Comparison of ENCODE assay signal across 23 mouse cellular contexts in genomic region chr8:108043618-108044017, GRCm38 (mm10).
DNase-seq lines count a peak whose midpoint lies in the region; ATAC-seq and TF ChIP-seq lines count a peak whose summit lies in the region.
"Had no signal": no experiment of that assay in that cellular context is flagged by ENCODE, and none has a peak within 500 bp of the region (broad histone marks: within the 10 kb centered on the region; RNA-seq: fewer than 3 reads in every experiment).

No protein-coding gene starts in this region.

- peak; percentile 39 for DNase-seq in kidney, postnatal 0 days (ENCODE audit: low spot score)
- no peak for DNase-seq in kidney, postnatal 25 days
- peak; percentile 24 for DNase-seq in Muller cell, postnatal 12 days (ENCODE audit: inconsistent ontology term)
- DNase-seq in liver, postnatal 0 days = no peak
- DNase-seq in yolk sac, embryonic 10.5 days (ENCODE audit: low spot score) = no peak
- DNase-seq in heart, postnatal 25 days (ENCODE audit: low spot score) = no peak
- DNase-seq: adrenal gland, postnatal 14 days; cerebellum, adult 11-12 months; cerebellum, adult 9-10 months; cerebellum, postnatal 25 days; gastrocnemius, postnatal 25 days; heart, adult 18-20 months; heart, postnatal 14 days had no signal

- H3K27ac ChIP-seq in kidney, postnatal 0 days = no peak overlapping the region
- peak overlapping the region; percentile 76 for H3K27ac ChIP-seq in embryonic fibroblast, embryonic 13.5 days (ENCODE audit: insufficient read depth, low read length)
- H3K27ac ChIP-seq in limb, embryonic 15.5 days = peak overlapping the region; percentile 65
- no peak overlapping the region for H3K27ac ChIP-seq in liver, postnatal 0 days (ENCODE audit: low read depth)
- H3K27ac ChIP-seq: forebrain, embryonic 13.5 days; heart, embryonic 15.5 days; hindbrain, embryonic 10.5 days; hindbrain, embryonic 15.5 days had no signal

- no peaks in the 10 kb centered on the region for H3K27me3 ChIP-seq in kidney, postnatal 0 days (ENCODE audit: insufficient read depth, low read length)
- no peaks in the 10 kb centered on the region for H3K27me3 ChIP-seq in limb, embryonic 15.5 days
- no peaks in the 10 kb centered on the region for H3K27me3 ChIP-seq in liver, postnatal 0 days (ENCODE audit: insufficient read depth, low read length)
- H3K27me3 ChIP-seq: forebrain, embryonic 13.5 days; heart, embryonic 15.5 days; hindbrain, embryonic 15.5 days had no signal

- WGBS in kidney, postnatal 0 days = 58% methylated on average over 4 of the region's 4 CpGs
- 41% methylated on average over 4 of the region's 4 CpGs for WGBS in limb, embryonic 15.5 days
- 57% methylated on average over 4 of the region's 4 CpGs for WGBS in liver, postnatal 0 days (ENCODE audit: insufficient replicate concordance)

- H3K4me3 ChIP-seq in kidney, postnatal 0 days (replicated peaks; ENCODE audit: low read depth, low read length) = no peak overlapping the region
- H3K4me3 ChIP-seq in embryonic fibroblast, embryonic 13.5 days (ENCODE audit: insufficient read depth, low read length) = no peak overlapping the region
- H3K4me3 ChIP-seq in limb, embryonic 15.5 days = no peak overlapping the region
- no peak overlapping the region for H3K4me3 ChIP-seq in liver, postnatal 0 days (ENCODE audit: low read depth, low read length)
- H3K4me3 ChIP-seq: forebrain, embryonic 13.5 days; heart, embryonic 15.5 days; hindbrain, embryonic 10.5 days; hindbrain, embryonic 15.5 days had no signal

- H3K4me1 ChIP-seq in kidney, postnatal 0 days (replicated peaks; ENCODE audit: insufficient read depth, low read length) = no peaks in the 10 kb centered on the region
- peaks cover 10% of the 10 kb centered on the region; the same call in 1 of the 2 replicates for H3K4me1 ChIP-seq in embryonic fibroblast, embryonic 13.5 days (ENCODE audit: control insufficient read depth, insufficient read depth, low read length)
- H3K4me1 ChIP-seq in limb, embryonic 15.5 days = peaks cover 26% of the 10 kb centered on the region; the same call in 1 of the 2 replicates
- H3K4me1 ChIP-seq in liver, postnatal 0 days (ENCODE audit: insufficient read depth) = no peaks in the 10 kb centered on the region
- H3K4me1 ChIP-seq: forebrain, embryonic 13.5 days; heart, embryonic 15.5 days had no signal

- no peaks in the 10 kb centered on the region for H3K9me3 ChIP-seq in kidney, postnatal 0 days (replicated peaks; ENCODE audit: low read length)
- no peaks in the 10 kb centered on the region for H3K9me3 ChIP-seq in limb, embryonic 15.5 days
- no peaks in the 10 kb centered on the region for H3K9me3 ChIP-seq in liver, postnatal 0 days (ENCODE audit: low read length)
- H3K9me3 ChIP-seq: forebrain, embryonic 13.5 days; heart, embryonic 15.5 days; hindbrain, embryonic 10.5 days; hindbrain, embryonic 15.5 days had no signal

- ATAC-seq in kidney, postnatal 0 days (replicated peaks; ENCODE audit: low FRiP score, low read depth) = no peak
- peak; percentile 40; the same call in 1 of the 2 replicates for ATAC-seq in limb, embryonic 15.5 days (ENCODE audit: insufficient number of reproducible peaks, low FRiP score, low TSS enrichment, low read depth)
- no peak for ATAC-seq in liver, postnatal 0 days
- ATAC-seq: activated CD4-positive, CD25-positive, alpha-beta regulatory T cell, adult 4 months; forebrain, embryonic 13.5 days; intestine, embryonic 16.5 days; Patski had no signal

- H3K9ac ChIP-seq in kidney, postnatal 0 days (ENCODE audit: low read depth, low read length) = no peak overlapping the region
- H3K9ac ChIP-seq in limb, embryonic 15.5 days = no peak overlapping the region
- H3K9ac ChIP-seq in liver, postnatal 0 days (replicated peaks) = no peak overlapping the region
- H3K9ac ChIP-seq: forebrain, embryonic 13.5 days; heart, embryonic 15.5 days; hindbrain, embryonic 15.5 days had no signal

- intact Hi-C loops in heart, postnatal 25 days (cut with DNase I) = no loop called here

- no peaks in the 10 kb centered on the region for H3K36me3 ChIP-seq in kidney, postnatal 0 days (ENCODE audit: insufficient read depth, low read length)
- H3K36me3 ChIP-seq in limb, embryonic 15.5 days = no peaks in the 10 kb centered on the region
- no peaks in the 10 kb centered on the region for H3K36me3 ChIP-seq in liver, postnatal 0 days (replicated peaks; ENCODE audit: insufficient read depth, low read length)
- H3K36me3 ChIP-seq: heart, embryonic 15.5 days; hindbrain, embryonic 10.5 days; hindbrain, embryonic 15.5 days had no signal

- TF ChIP-seq EP300 in liver, postnatal 0 days (IDR thresholded peaks at IDR 0.05; ENCODE audit: low read depth) = no peak

- no peak for TF ChIP-seq CTCF in kidney, postnatal 0 days (IDR thresholded peaks at IDR 0.05; ENCODE audit: low read depth)
- TF ChIP-seq CTCF in embryonic fibroblast, embryonic 13.5 days (IDR thresholded peaks at IDR 0.05; ENCODE audit: borderline replicate concordance, insufficient read depth, low read length) = no peak
- no peak for TF ChIP-seq CTCF in liver, postnatal 0 days (IDR thresholded peaks at IDR 0.05; ENCODE audit: low read depth)

- no peak overlapping the region for H3K4me2 ChIP-seq in kidney, postnatal 0 days (ENCODE audit: low read length)
- no peak overlapping the region for H3K4me2 ChIP-seq in limb, embryonic 15.5 days
- no peak overlapping the region for H3K4me2 ChIP-seq in liver, postnatal 0 days (ENCODE audit: low read depth, low read length)
- H3K4me2 ChIP-seq: forebrain, embryonic 13.5 days; heart, embryonic 11.5 days; heart, embryonic 15.5 days; hindbrain, embryonic 15.5 days had no signal

- TF ChIP-seq POLR2A in embryonic fibroblast, embryonic 13.5 days (IDR thresholded peaks at IDR 0.05; ENCODE audit: low read depth, low read length) = no peak

Comparison
In these comparisons a context has a peak if more than half of its experiments do, and no peak if none do; other contexts are left out.
1. DNase-seq: peak in kidney, postnatal 0 days (single experiment) and Muller cell, postnatal 12 days (single experiment); none in kidney, postnatal 25 days (0 of 2), liver, postnatal 0 days (single experiment), yolk sac, embryonic 10.5 days (single experiment) and heart, postnatal 25 days (single experiment).
2. H3K27ac ChIP-seq: peak in embryonic fibroblast, embryonic 13.5 days (single experiment) and limb, embryonic 15.5 days (single experiment); none in kidney, postnatal 0 days (single experiment) and liver, postnatal 0 days (single experiment).